Mouse (Mus musculus) gastrocnemius, postnatal 4 days (tissue): Measurements from ENCODE around the gene Gm11011. TPM values are rescaled to one million over a fixed set of nuclear protein-coding genes. Genes with fewer than 3 reads are reported as not detected.
A peak's percentile ranks its signal among the peaks of the same experiment; 100 is the strongest.
"Not testable (repeated sequence)": the region's sequence is repeated elsewhere in the genome, so short reads cannot be mapped to it uniquely, and the experiment has no call there.

Source experiments
- DNase-seq, 2 experiments: peaks; one replicate each; pipeline ENCODE4 v3.0.0; 2021 to 2022; ENCODE audit warnings: low spot score in 2 of 2, mixed read lengths in 2 of 2
- long read RNA-seq, 2 experiments: library from polyadenylated mRNA; stranded (forward); transcript quantifications; one replicate each; pipeline ENCODE4 v2.0.0; 2021
- total RNA-seq, 2 experiments: library from RNA; stranded (reverse); gene quantifications; 2 replicates each; pipeline ENCODE4 v1.2.3; 2021

Gene Gm11011
- total RNA-seq, result not detected
- long read RNA-seq, experiment 1, result 0 reads
- long read RNA-seq, experiment 2, result 0 reads

DNA sequence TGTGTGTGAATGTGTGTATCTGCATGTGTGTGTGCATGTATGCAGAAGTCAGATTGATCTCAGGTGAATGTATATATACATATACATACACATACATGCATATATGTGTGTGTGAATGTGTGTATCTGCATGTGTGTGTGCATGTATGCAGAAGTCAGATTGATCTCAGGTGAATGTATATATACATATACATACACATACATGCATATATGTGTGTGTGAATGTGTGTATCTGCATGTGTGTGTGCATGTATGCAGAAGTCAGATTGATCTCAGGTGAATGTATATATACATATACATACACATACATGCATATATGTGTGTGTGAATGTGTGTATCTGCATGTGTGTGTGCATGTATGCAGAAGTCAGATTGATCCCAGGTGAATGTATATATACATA lies at the start of gene Gm11011:
TSS of gene Gm11011 (minus strand) at position 101 of the 400 bp plus-strand sequence.
- not testable (repeated sequence) for DNase-seq

- no peak for DNase-seq
Observed at GRCm38 (mm10) chr2:169636414-169636813, 48.9 kb upstream of the Gm11011 start.

- no peak for DNase-seq
Observed at GRCm38 (mm10) chr2:169635428-169635827, 47.9 kb upstream of the Gm11011 start.

GRCm38 (mm10) chr2:169634619-169635382 lies 47.3 kb upstream of the Gm11011 start:
- no peak for DNase-seq

GRCm38 (mm10) chr2:169633491-169634289 lies 46.1 kb upstream of the Gm11011 start:
- DNase-seq, result peak; percentile 33 to 43

- DNase-seq, result peak; percentile 28 to 72
Observed at GRCm38 (mm10) chr2:169632338-169633151, 45.0 kb upstream of the Gm11011 start, which contains the start of gene Tshz2. TSS of gene Tshz2 (plus strand) at chr2:169633013.

DNA sequence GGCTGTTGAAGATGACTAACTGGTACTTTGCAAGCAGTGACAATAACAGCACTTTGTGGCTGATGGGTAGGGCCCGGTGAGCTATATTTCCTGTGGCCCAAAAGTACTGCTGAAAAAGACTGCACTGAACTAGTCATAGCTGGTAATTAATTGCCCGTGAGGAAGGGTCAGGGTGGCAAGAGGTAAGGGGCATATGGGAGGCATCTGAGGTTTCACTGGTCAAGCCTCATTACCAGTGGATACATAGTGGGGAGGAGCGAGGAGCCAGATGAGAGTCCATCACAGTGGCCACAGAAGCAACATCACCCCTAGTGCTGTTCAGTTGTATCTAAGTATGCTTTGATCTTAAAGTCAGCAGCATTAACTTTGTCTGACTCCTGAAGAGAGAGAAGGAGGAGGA lies 42.5 kb upstream of the Gm11011 start:
- DNase-seq, result no peak

- DNase-seq, result peak in 1 of 2 experiments; percentile 23
Observed at GRCm38 (mm10) chr2:169621201-169621710, 33.7 kb upstream of the Gm11011 start.

GRCm38 (mm10) chr2:169615998-169616397 lies 28.5 kb upstream of the Gm11011 start:
- no peak for DNase-seq

DNA sequence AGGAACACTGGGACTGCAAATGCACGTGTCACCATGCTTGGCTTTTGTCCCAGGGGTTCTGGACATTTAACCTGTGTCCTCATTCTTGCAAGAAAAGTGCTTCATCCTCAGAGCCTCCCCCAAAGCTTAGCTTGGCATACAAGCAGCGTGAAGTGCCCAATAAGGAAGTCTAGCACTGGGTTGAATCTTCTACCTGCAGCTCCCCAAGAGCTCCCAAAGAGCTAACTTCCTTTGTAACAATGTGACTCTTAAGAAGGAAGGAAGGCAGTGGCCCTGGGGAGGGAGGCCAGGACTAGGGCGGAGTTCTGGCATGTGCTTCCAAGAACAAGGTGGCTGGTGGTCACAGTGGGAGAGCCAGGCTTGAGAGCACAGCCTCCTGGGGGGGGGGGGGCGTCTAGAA lies 27.1 kb upstream of the Gm11011 start:
- no peak for DNase-seq

DNA sequence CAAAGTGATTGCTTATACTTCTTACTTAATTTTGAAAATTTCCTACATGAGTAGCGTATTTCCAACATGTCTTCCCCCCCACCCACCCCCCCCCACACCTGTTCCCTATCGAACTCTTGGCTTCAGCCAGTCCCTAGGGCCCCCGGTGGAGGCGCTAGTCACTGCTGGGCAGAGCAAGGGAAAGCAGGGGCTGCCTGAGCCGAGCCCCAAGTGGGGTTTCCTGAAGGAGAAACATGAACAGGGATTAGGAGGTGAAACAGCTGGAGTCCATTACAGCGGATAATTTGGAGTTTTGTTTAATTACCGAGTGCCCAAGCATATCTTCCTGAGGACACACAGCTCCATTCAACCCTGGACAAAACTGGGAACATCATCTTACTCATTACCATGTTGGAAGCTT lies 24.0 kb upstream of the Gm11011 start:
- no peak for DNase-seq

GRCm38 (mm10) chr2:169610882-169611281 lies 23.3 kb upstream of the Gm11011 start:
- DNase-seq, result no peak

GRCm38 (mm10) chr2:169609956-169610355 lies 22.4 kb upstream of the Gm11011 start:
- no peak for DNase-seq

DNA sequence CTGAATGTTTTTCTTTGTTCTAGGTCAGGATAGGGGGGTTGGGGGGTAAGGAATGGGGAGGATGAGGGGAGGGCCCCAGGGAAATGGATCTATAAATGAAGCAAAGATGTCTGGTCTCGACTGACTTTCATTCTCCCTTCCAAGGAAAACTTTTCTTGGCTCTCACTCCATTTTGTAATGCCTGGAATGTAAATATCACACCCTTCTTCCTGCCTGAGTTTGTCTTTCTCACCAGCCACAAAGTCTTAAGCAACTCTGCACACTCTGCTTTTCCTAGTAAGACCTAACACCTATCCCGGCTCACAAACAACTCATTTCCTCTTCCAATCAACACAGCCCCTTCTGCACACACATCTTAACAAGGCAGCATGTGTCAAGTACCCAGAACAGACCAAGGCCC lies 20.2 kb upstream of the Gm11011 start:
- no peak for DNase-seq

- no peak for DNase-seq
Observed at GRCm38 (mm10) chr2:169606901-169607678, 19.5 kb upstream of the Gm11011 start.

DNA sequence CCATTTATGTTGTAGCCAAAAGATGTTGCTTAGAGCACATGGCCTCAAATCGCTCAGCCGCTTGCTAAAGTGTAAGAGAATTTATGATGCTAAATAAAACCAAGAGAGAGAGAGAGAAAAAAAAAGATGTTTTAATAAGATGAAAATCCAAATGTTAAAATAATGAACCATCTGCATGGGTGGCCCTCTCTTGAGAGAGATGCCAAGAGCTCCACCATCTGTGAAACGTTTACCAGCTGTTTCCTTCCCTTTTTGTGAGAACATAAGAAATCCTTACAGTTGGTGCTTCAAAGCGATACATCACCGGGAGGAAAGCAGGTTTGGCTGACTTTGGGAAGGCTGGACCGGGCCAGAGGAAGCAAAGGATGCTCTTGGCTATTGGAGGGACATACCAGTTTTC lies 12.6 kb upstream of the Gm11011 start:
- DNase-seq, result no peak

DNA sequence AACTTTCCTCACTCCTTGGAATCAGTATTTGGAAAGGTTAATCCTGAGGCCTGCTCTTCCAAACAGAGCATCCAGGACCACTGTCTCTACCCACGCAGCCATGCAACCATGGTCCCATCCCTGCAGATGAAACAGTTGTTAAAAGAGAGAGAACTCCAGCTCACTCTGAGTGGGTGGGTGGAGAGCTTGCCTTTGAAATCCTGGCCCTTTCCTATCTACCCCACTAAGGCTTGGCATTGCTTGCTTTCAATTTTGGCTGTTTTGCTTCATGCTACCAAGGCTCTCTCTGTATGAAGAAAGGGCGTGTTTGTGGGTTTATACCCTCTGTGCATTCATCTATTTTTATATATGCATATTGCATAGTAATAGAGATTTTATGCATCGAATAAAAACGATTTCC lies 12.0 kb upstream of the Gm11011 start:
- no peak for DNase-seq

- no peak for DNase-seq
Observed at GRCm38 (mm10) chr2:169597971-169598370, 10.4 kb upstream of the Gm11011 start.

DNA sequence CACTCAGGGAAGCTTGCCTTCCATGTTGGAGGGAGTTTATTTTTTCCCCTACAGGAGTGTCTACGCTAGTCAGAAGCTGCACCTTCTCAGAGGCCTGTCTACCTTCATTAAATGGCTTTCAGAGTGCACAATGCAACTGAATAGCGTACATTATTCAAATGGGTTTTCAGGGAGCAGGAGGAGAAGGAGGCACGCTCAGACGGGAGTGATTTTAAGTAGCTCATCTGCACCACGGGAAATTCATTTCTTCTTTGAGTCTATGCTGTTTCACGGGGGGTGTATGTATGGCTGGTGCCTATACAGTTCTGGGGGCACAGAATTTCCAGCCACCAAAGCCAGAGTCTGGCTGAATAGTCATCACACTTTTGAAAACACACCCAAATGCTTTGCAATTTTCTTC lies 9.8 kb upstream of the Gm11011 start:
- DNase-seq, result no peak

GRCm38 (mm10) chr2:169593742-169594141 lies 6.2 kb upstream of the Gm11011 start:
- DNase-seq, result no peak
